Mouse (Mus musculus) left cerebral cortex, postnatal 10 days (tissue): ENCODE data around the gene Mael. TPM values are rescaled to one million over a fixed set of nuclear protein-coding genes. Genes with fewer than 3 reads are reported as not detected.

Experiments used
- DNase-seq, 2 experiments: peaks; one replicate each; pipeline ENCODE4 v3.0.0; 2021 to 2022; ENCODE audit warnings: low spot score in 2 of 2, mixed read lengths in 1 of 2; ENCODE audit errors: extremely low spot score in 1 of 2
- intact Hi-C: fragments of 180-260 bp; cut with DNase I; formaldehyde crosslinking; loops from one replicate; pipeline ENCODE4 v1.15.1; 2025
- total RNA-seq, 2 experiments: library from RNA; stranded (reverse); gene quantifications; 2 replicates each; pipeline ENCODE4 v1.2.3; 2021

The Mael gene
- total RNA-seq, result under 1 TPM in 1 of 2 experiments, not detected in 1; 0.43 TPM

DNA sequence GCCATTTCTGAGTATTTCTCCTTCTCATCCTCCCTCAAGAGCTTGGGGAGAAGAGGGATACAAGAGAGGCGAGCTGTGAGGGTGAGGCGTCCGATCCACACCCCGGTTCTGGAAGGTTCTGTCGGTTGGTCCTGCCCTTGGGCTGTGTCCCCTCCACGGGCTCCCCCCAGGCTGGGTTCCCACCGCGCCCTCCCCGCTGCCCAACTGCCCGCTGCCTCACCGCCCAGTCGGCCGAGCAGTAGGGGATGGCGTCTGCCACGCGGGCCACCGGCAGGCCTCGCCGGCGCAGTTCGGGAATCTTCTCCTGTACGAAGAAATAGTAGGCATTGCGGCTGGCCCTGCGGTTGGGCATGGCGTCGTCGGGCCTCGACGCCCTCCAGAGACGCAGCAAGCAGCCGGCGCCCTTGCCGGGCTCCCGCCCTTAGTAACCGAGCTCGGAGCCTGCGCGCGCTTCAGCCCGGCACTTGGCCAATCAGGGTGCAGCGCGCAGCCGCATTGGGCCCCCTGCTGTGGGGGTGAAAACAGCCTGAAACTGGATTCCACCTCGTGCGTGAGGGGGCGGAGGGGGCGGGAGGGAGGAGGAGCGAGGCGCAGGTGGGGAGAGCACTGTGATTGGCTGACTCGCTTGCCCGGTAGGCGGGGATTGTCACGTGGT, at the start of gene Mael:
Gene Mael, minus strand, starts transcription at position 433 of the 655 bp plus-strand sequence.
- DNase-seq, result peak in 1 of 2 experiments; percentile 26
- intact Hi-C loops, result loop anchor here (5.0 kb wide), 1 partner anchor 46 kb away; no protein-coding TSS in a partner anchor

GRCm38 (mm10) chr1:166286231-166286630, 47.7 kb upstream of the Mael start:
- DNase-seq, result no peak
- intact Hi-C loops, result no loop called here

- no peak for DNase-seq
- intact Hi-C loops, result no loop called here
Observed at GRCm38 (mm10) chr1:166284390-166284789, 45.8 kb upstream of the Mael start.

DNA sequence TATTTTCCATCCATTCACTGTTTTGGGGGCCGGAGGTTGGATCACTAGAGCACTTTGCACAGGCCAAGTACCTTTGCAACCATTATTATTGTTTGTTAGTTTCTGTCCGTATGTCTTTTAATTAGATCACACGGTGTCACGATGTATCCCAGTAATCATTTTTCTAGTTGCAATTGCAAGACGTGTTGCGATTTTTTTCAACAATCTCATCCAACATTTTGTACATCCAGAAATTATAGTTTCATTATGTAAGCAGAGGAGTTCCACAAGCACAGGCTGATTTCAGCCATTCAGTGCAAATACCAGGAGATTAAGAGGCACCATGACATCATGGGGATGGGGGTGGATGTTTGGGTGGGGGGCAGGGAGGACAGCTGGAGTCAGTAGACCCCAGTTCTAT, 44.9 kb upstream of the Mael start:
- intact Hi-C loops, result no loop called here
- no peak for DNase-seq

DNA sequence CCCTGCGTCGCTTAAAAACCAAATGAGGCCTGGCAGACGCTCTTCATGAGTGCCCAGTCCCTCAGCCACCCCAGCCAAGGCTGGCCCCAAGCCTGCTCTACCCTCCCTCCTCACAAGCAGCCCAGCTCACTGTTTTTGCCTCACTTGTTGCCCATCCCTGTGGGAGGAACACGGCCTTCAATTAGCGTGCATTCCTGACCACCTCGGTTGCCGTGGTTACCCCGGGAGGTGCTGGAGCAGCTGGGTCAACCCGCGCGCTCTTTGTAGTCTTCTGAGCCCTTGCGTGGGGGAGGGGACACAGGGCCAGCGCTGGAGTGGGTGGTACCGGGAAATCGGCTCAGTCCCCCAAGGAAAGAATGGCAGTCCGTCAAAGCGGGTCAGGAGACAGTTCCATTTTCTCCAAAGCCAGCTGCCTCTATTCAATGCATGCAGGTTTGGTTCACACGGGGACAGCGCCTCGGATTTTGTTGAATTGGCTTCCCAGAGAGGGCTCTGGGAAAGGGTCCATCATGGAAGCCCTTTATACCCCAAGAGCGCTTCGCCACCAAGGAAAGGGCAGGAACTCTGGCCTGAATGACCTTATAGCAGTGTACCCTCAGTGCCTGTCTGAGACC, 44.2 kb upstream of the Mael start:
- intact Hi-C loops, result no loop called here
- peak; percentile 81 to 91 for DNase-seq

DNA sequence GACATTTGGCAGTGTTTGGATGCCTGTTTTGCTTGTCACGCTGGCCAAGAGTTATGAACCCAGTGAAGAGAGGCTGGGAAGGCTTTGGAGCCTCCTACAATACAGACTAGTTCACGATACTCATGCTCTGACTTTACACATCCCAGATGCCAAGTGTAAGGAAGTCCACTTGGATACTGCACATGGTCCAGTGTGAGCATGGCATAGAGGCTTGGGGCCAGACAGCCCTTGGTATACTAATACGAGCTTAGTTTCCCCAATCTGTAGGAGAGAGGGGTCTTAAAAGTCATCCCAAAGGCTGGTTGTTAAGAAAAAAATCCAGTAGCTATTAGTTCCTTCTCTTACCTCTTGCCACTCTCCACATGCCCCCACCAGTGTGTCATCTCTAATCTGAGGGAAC, 43.3 kb upstream of the Mael start:
- no peak for DNase-seq
- intact Hi-C loops, result no loop called here

- DNase-seq, result no peak
- intact Hi-C loops, result no loop called here
Observed at GRCm38 (mm10) chr1:166281287-166281686, 42.7 kb upstream of the Mael start.

- intact Hi-C loops, result no loop called here
Observed at GRCm38 (mm10) chr1:166280566-166280965, 42.0 kb upstream of the Mael start.

GRCm38 (mm10) chr1:166279580-166280206, 41.1 kb upstream of the Mael start:
- intact Hi-C loops, result no loop called here
- no peak for DNase-seq

More at GRCm38 (mm10) chr1:166280566-166280965, 42.0 kb upstream of the Mael start:
- peak; percentile 68 to 87 for DNase-seq

- DNase-seq, result no peak
Observed at GRCm38 (mm10) chr1:166278786-166279185, 40.2 kb upstream of the Mael start.

DNA sequence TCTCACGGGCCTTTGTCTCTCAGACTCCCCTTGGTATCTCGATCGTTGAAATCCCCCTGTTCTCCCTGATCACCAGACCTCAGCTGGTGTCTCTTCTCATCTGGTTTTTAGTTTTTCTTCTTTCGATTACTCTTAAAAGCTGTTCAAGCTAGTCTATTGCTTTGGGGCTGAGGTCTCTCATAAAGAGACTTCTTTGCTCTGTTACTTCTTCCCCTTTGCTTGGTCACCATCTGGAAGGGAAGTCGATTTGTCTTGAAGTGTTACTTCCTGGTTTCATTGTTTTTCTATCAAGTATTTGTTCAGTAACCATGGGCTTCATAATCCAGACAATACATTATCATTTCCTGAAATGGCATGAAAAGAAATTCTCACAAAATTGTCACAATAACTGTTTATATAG, 29.7 kb upstream of the Mael start:
- intact Hi-C loops, result no loop called here
- no peak for DNase-seq

More at GRCm38 (mm10) chr1:166278786-166279185, 40.2 kb upstream of the Mael start:
- intact Hi-C loops, result no loop called here

GRCm38 (mm10) chr1:166266918-166267317, 28.4 kb upstream of the Mael start:
- no peak for DNase-seq
- intact Hi-C loops, result no loop called here

GRCm38 (mm10) chr1:166266001-166266705, 27.6 kb upstream of the Mael start:
- intact Hi-C loops, result no loop called here
- DNase-seq, result no peak

GRCm38 (mm10) chr1:166259526-166259925, 21.0 kb upstream of the Mael start:
- no peak for DNase-seq
- intact Hi-C loops, result loop anchor here (5.0 kb wide), 3 partner anchors 43 to 103 kb away; no protein-coding TSS in a partner anchor

- intact Hi-C loops, result loop anchor here (5.0 kb wide), 3 partner anchors 45 to 105 kb away; no protein-coding TSS in a partner anchor
- no peak for DNase-seq
Observed at GRCm38 (mm10) chr1:166256898-166257297, 18.4 kb upstream of the Mael start.

DNA sequence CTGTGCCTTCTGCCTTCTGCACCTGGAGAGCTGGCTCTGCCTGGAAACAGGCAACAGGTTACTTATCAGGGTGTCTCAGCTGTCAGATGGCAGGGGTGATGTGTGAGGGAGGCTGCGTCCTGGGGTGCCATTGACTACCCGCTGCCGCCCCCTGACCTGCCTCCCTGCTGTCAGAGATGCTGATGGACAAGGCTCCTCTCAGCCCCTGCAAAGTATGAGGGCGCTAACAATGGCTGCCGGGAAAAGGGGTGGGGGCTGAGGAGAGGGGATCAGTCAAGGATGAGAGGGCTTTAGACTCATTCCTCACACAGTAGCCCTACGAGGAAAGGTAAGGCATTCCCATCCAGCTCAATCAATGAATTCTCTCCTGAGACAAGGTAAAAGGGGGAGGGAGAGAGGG, 17.8 kb upstream of the Mael start:
- DNase-seq, result peak in 1 of 2 experiments; percentile 38
- intact Hi-C loops, result loop anchor here (5.0 kb wide), 3 partner anchors 46 to 106 kb away; no protein-coding TSS in a partner anchor

GRCm38 (mm10) chr1:166255651-166256050, 17.1 kb upstream of the Mael start:
- intact Hi-C loops, result loop anchor here (2.0 to 5.0 kb wide), 4 partner anchors 47 to 107 kb away; no protein-coding TSS in a partner anchor

DNA sequence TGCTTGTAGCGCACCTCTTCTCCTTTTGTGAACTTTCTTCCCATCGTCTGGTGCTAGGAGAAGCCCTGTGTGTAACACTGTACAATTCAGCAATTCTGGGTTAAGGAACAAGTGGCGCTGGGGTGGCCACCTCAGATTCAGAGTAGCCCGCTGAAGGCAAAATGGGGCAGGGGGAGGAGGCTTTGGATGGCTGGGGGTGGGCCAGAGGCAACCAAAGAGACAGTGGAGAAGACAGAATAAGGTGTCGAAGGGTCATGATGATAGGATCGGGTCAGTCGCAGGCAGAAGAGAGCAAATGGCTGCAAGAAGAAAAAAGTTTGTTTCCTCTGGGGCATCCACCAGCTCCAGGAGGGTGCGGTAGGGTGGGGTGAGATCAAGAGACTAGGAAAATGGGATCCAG, 16.5 kb upstream of the Mael start:
- no peak for DNase-seq
- intact Hi-C loops, result loop anchor here (2.0 to 5.0 kb wide), 4 partner anchors 47 to 107 kb away; no protein-coding TSS in a partner anchor

More at GRCm38 (mm10) chr1:166255651-166256050, 17.1 kb upstream of the Mael start:
- DNase-seq, result no peak
